Mouse (Mus musculus) mature B cell (primary cell): ENCODE data around the gene Tlr8.

Experiments used
- in situ Hi-C: fragments of 300-500 bp; cut with MboI; formaldehyde crosslinking; loops from 2 replicates; pipeline ENCODE4 v1.14.3; 2019

The Tlr8 gene

GRCm38 (mm10) chrX:167207741-167208505 is 56.2 kb downstream of the Tlr8 start:
- in situ Hi-C loops = loop anchor here (10.0 kb wide), 1 partner anchor 93 kb away; no protein-coding TSS in a partner anchor

- in situ Hi-C loops = loop anchor here (10.0 kb wide), 1 partner anchor 91 kb away; no protein-coding TSS in a partner anchor
These were observed 58.2 kb downstream of the Tlr8 start for GRCm38 (mm10) chrX:167205813-167206520.

GRCm38 (mm10) chrX:167201365-167201764 is 62.8 kb downstream of the Tlr8 start:
- in situ Hi-C loops = loop anchor here (10.0 kb wide), 1 partner anchor 87 kb away; no protein-coding TSS in a partner anchor

GRCm38 (mm10) chrX:167195228-167195649 is 68.9 kb downstream of the Tlr8 start:
- in situ Hi-C loops = no loop called here
